ENCODE assay signal across 15 mouse cellular contexts in the genomic region with DNA sequence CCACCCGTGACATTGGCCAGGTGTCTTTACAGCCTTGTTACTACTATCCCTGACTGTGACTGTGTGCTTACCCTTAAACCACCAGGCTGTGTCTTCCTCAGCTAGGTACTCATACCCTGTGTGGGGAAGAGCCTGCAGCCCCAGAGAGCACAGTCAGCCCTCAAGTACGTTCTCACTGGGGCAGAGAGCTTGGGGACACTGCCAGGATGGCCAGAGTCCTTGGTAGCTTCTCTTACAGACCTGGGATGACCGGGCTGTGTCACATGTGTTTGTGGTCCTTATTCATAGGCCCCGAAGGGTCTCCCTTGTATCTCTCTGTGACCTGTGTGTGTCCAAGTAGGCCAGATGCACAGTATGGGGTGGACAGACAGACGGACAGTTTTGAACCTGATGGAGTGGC. TPM values are rescaled to one million over a fixed set of nuclear protein-coding genes. Genes with fewer than 3 reads are reported as not detected.
DNase-seq lines count a peak whose midpoint lies in the region; ATAC-seq and TF ChIP-seq lines count a peak whose summit lies in the region.
"Had no signal": no experiment of that assay in that cellular context is flagged by ENCODE, and none has a peak within 500 bp of the region (broad histone marks: within the 10 kb centered on the region; RNA-seq: fewer than 3 reads in every experiment).

No protein-coding gene starts in this region.

- peaks cover 56% of the 10 kb centered on the region for H3K4me1 ChIP-seq in hindbrain, embryonic 12.5 days
- H3K4me1 ChIP-seq in hindbrain, postnatal 0 days (ENCODE audit: insufficient read depth, low read length): peaks cover 24% of the 10 kb centered on the region
- peaks cover 26% of the 10 kb centered on the region for H3K4me1 ChIP-seq in lung, postnatal 0 days (ENCODE audit: insufficient read depth, low read depth, low read length)
- H3K4me1 ChIP-seq in lung, adult 2 months (ENCODE audit: control insufficient read depth, insufficient read depth, low read length): peaks cover 20% of the 10 kb centered on the region
- H3K4me1 ChIP-seq in intestine, embryonic 15.5 days (replicated peaks): peaks cover 72% of the 10 kb centered on the region

- 76% methylated on average over 5 of the region's 5 CpGs for WGBS in hindbrain, embryonic 12.5 days
- 78% methylated on average over 5 of the region's 5 CpGs for WGBS in hindbrain, postnatal 0 days
- 73% methylated on average over 5 of the region's 5 CpGs for WGBS in lung, postnatal 0 days
- 88% methylated on average over 5 of the region's 5 CpGs for WGBS in lung, adult 2 months
- 79% methylated on average over 5 of the region's 5 CpGs for WGBS in intestine, embryonic 15.5 days

- TF ChIP-seq POLR2A in lung, adult 2 months (IDR thresholded peaks at IDR 0.05; ENCODE audit: borderline replicate concordance, extremely low read depth, low read depth, low read length): no peak

- 0 out of 2 replicates have a peak overlapping the region, but pooled peaks have one; percentile 11 for H3K4me2 ChIP-seq in hindbrain, embryonic 12.5 days (replicated peaks)
- H3K4me2 ChIP-seq in hindbrain, postnatal 0 days (ENCODE audit: low read depth, low read length): no peak overlapping the region
- no peak overlapping the region for H3K4me2 ChIP-seq in lung, postnatal 0 days (replicated peaks; ENCODE audit: low read depth, low read length)
- peak overlapping the region; percentile 38; the same call in 1 of the 2 replicates for H3K4me2 ChIP-seq in intestine, embryonic 15.5 days (replicated peaks)
- H3K4me2 ChIP-seq: embryonic facial prominence, embryonic 15.5 days had no signal

- H3K9me3 ChIP-seq in hindbrain, embryonic 12.5 days (replicated peaks): no peaks in the 10 kb centered on the region
- no peaks in the 10 kb centered on the region for H3K9me3 ChIP-seq in hindbrain, postnatal 0 days (ENCODE audit: low read length)
- H3K9me3 ChIP-seq in lung, postnatal 0 days (ENCODE audit: low read length): no peaks in the 10 kb centered on the region
- no peaks in the 10 kb centered on the region for H3K9me3 ChIP-seq in intestine, embryonic 15.5 days
- H3K9me3 ChIP-seq: embryonic facial prominence, embryonic 15.5 days had no signal

- H3K9ac ChIP-seq in hindbrain, embryonic 12.5 days: 0 out of 2 replicates have a peak overlapping the region, but pooled peaks have one; percentile 42
- no peak overlapping the region for H3K9ac ChIP-seq in hindbrain, postnatal 0 days (replicated peaks; ENCODE audit: low read length)
- H3K9ac ChIP-seq in lung, postnatal 0 days (replicated peaks; ENCODE audit: low read depth): no peak overlapping the region
- H3K9ac ChIP-seq in intestine, embryonic 15.5 days: 0 out of 2 replicates have a peak overlapping the region, but pooled peaks have one; percentile 11
- H3K9ac ChIP-seq: embryonic facial prominence, embryonic 15.5 days; forebrain, postnatal 0 days had no signal

- H3K27me3 ChIP-seq in hindbrain, embryonic 12.5 days: no peaks in the 10 kb centered on the region
- H3K27me3 ChIP-seq in hindbrain, postnatal 0 days (ENCODE audit: insufficient read depth, low read length): no peaks in the 10 kb centered on the region
- no peaks in the 10 kb centered on the region for H3K27me3 ChIP-seq in lung, postnatal 0 days (replicated peaks; ENCODE audit: insufficient read depth, low read length)
- H3K27me3 ChIP-seq in intestine, embryonic 15.5 days (replicated peaks): no peaks in the 10 kb centered on the region
- H3K27me3 ChIP-seq: embryonic facial prominence, embryonic 15.5 days had no signal

- TF ChIP-seq EP300 in lung, postnatal 0 days (IDR thresholded peaks at IDR 0.05): no peak

- ATAC-seq in hindbrain, embryonic 12.5 days (ENCODE audit: low FRiP score): no peak
- ATAC-seq in hindbrain, postnatal 0 days: no peak
- ATAC-seq in lung, postnatal 0 days: no peak
- no peak for ATAC-seq in intestine, embryonic 15.5 days
- ATAC-seq: CD4-positive, CD25-positive, alpha-beta regulatory T cell, adult 4 months; forebrain, postnatal 0 days had no signal

- no peak overlapping the region for H3K4me3 ChIP-seq in hindbrain, embryonic 12.5 days
- H3K4me3 ChIP-seq in hindbrain, postnatal 0 days (ENCODE audit: low read length): no peak overlapping the region
- H3K4me3 ChIP-seq in lung, postnatal 0 days (ENCODE audit: low read depth, low read length): no peak overlapping the region
- no peak overlapping the region for H3K4me3 ChIP-seq in lung, adult 2 months (replicated peaks; ENCODE audit: extremely low read depth, low read depth, low read length)
- H3K4me3 ChIP-seq in intestine, embryonic 15.5 days (replicated peaks): no peak overlapping the region
- H3K4me3 ChIP-seq: embryonic facial prominence, embryonic 15.5 days had no signal

- no peaks in the 10 kb centered on the region for H3K36me3 ChIP-seq in hindbrain, embryonic 12.5 days
- H3K36me3 ChIP-seq in hindbrain, postnatal 0 days (ENCODE audit: insufficient read depth, low read length): no peaks in the 10 kb centered on the region
- H3K36me3 ChIP-seq in lung, postnatal 0 days (ENCODE audit: insufficient read depth, low read length): no peaks in the 10 kb centered on the region
- H3K36me3 ChIP-seq in intestine, embryonic 15.5 days: no peaks in the 10 kb centered on the region
- H3K36me3 ChIP-seq: embryonic facial prominence, embryonic 15.5 days had no signal

- DNase-seq in hindbrain, postnatal 0 days (ENCODE audit: low spot score): no peak
- no peak for DNase-seq in lung, postnatal 0 days (ENCODE audit: low spot score)
- DNase-seq in lung, adult 2 months: no peak
- DNase-seq in skeletal muscle tissue, adult 2 months (ENCODE audit: low read depth, low spot score): peak; percentile 72
- no peak for DNase-seq in adrenal gland, adult (ENCODE audit: inconsistent age in 2 of 2, low spot score in 1 of 2)
- no peak for DNase-seq in retina, postnatal 1 day
- DNase-seq: cerebellum, postnatal 10 days; forebrain, postnatal 0 days; heart, postnatal 4 days; spleen, adult 18-20 months; thymus, adult 18-20 months had no signal

- no peak overlapping the region for H3K27ac ChIP-seq in hindbrain, embryonic 12.5 days
- no peak overlapping the region for H3K27ac ChIP-seq in hindbrain, postnatal 0 days
- peak overlapping the region; percentile 32; the same call in 1 of the 2 replicates for H3K27ac ChIP-seq in lung, postnatal 0 days (ENCODE audit: low read length)
- H3K27ac ChIP-seq in intestine, embryonic 15.5 days: peak overlapping the region; percentile 54
- H3K27ac ChIP-seq: embryonic facial prominence, embryonic 15.5 days had no signal

- no peak for TF ChIP-seq CTCF in hindbrain, postnatal 0 days (IDR thresholded peaks at IDR 0.05; ENCODE audit: low read depth)
- TF ChIP-seq CTCF in lung, postnatal 0 days (IDR thresholded peaks at IDR 0.05): no peak
- no peak for TF ChIP-seq CTCF in lung, adult 2 months (IDR thresholded peaks at IDR 0.05; ENCODE audit: insufficient read depth, low read length)

RNA-seq across cellular contexts. Expression of a gene that starts 32.4 kb away (rescaled TPM):
- 22.4 and 24.0 TPM in 2 replicates for polyA plus RNA-seq in hindbrain, embryonic 12.5 days (2016; fragmentation: Nextera tagmentation; extraction: Ambion mirVana)
- 37.5 and 48.3 TPM in 2 replicates for total RNA-seq in hindbrain, postnatal 0 days (2014; rRNA removed)
- 12.3 and 13.4 TPM in 2 replicates for polyA plus RNA-seq in hindbrain, postnatal 0 days (2015; fragmentation: Nextera tagmentation; extraction: Ambion mirVana)
- polyA plus RNA-seq in lung, postnatal 0 days (2015; fragmentation: Nextera tagmentation; extraction: Ambion mirVana): 9.5 and 9.9 TPM in 2 replicates
- polyA plus RNA-seq in lung, adult 2 months (2012; rRNA removed): 35.6 and 39.6 TPM in 2 replicates
- 7.9 and 9.6 TPM in 2 replicates for polyA plus RNA-seq in intestine, embryonic 15.5 days (2015; fragmentation: Nextera tagmentation; extraction: Ambion mirVana)

Comparison
In these comparisons a context has a peak if more than half of its experiments do, and no peak if none do; other contexts are left out.
1. H3K4me2 ChIP-seq: peak in hindbrain, embryonic 12.5 days (single experiment) and intestine, embryonic 15.5 days (single experiment); none in hindbrain, postnatal 0 days (single experiment) and lung, postnatal 0 days (single experiment).
2. H3K9ac ChIP-seq: peak in hindbrain, embryonic 12.5 days (single experiment) and intestine, embryonic 15.5 days (single experiment); none in hindbrain, postnatal 0 days (single experiment) and lung, postnatal 0 days (single experiment).
3. H3K27ac ChIP-seq: peak in lung, postnatal 0 days (single experiment) and intestine, embryonic 15.5 days (single experiment); none in hindbrain, embryonic 12.5 days (single experiment) and hindbrain, postnatal 0 days (single experiment).